Mouse (Mus musculus): ENCODE results near the gene Phf21a. TPM values are rescaled to one million over a fixed set of nuclear protein-coding genes. Genes with fewer than 3 reads are reported as not detected.

Gene Phf21a
- total and polyA plus RNA-seq, 2 experiments from 2014 or later = 31.7 to 41.3 TPM

- no peaks in the 10 kb centered on the region for H3K9me3 ChIP-seq (ENCODE audit: low read length)
- DNase-seq (ENCODE audit: low spot score) (peak; percentile 94), ATAC-seq (ENCODE audit: low FRiP score) (peak; percentile 44; the same call in 1 of the 2 replicates)
- H3K27ac ChIP-seq (ENCODE audit: low read depth, low read length) = peak overlapping the region; percentile 53
- no peaks in the 10 kb centered on the region for H3K4me1 ChIP-seq (ENCODE audit: insufficient read depth, low read length)
- peak overlapping the region; percentile 60 for H3K4me2 ChIP-seq (ENCODE audit: low read depth, low read length, poor library complexity, severe bottlenecking)
- WGBS = 1% methylated on average over 38 of the region's 38 CpGs
- H3K9ac ChIP-seq (replicated peaks; ENCODE audit: low read length, poor library complexity, severe bottlenecking) = peak overlapping the region; percentile 20; the same call in 1 of the 2 replicates
- no peaks in the 10 kb centered on the region for H3K27me3 ChIP-seq (ENCODE audit: insufficient read depth, low read length)
- TF ChIP-seq CTCF (IDR thresholded peaks at IDR 0.05) = no peak
- H3K36me3 ChIP-seq (ENCODE audit: insufficient read depth, low read length) = no peaks in the 10 kb centered on the region
- peak overlapping the region; percentile 31 for H3K4me3 ChIP-seq (ENCODE audit: low read depth, low read length)
Measured at GRCm38 (mm10) chr2:92055101-92055813, 37.7 kb upstream of the Phf21a start.

GRCm38 (mm10) chr2:92055831-92056236, 37.1 kb upstream of the Phf21a start:
- Histone ChIP-seq H3K27me3 (ENCODE audit: insufficient read depth, low read length) (no peaks in the 10 kb centered on the region), H3K36me3 (ENCODE audit: insufficient read depth, low read length) (no peaks in the 10 kb centered on the region), H3K4me1 (ENCODE audit: insufficient read depth, low read length) (no peaks in the 10 kb centered on the region), H3K4me2 (ENCODE audit: low read depth, low read length, poor library complexity, severe bottlenecking) (peak overlapping the region; percentile 60), H3K27ac (ENCODE audit: low read depth, low read length) (peak overlapping the region; percentile 53), H3K9ac (replicated peaks; ENCODE audit: low read length, poor library complexity, severe bottlenecking) (peak overlapping the region; percentile 20; the same call in 1 of the 2 replicates), H3K4me3 (ENCODE audit: low read depth, low read length) (peak overlapping the region; percentile 31), H3K9me3 (ENCODE audit: low read length) (no peaks in the 10 kb centered on the region)
- DNase-seq (ENCODE audit: low spot score) = peak; percentile 87
- peak; percentile 77 for TF ChIP-seq CTCF (IDR thresholded peaks at IDR 0.05)
- 3% methylated on average over 14 of the region's 14 CpGs for WGBS
- ATAC-seq (ENCODE audit: low FRiP score) = peak; percentile 55

- no peaks in the 10 kb centered on the region for H3K4me1 ChIP-seq (ENCODE audit: insufficient read depth, low read length)
- TF ChIP-seq CTCF (IDR thresholded peaks at IDR 0.05) = no peak
- H3K27me3 ChIP-seq (ENCODE audit: insufficient read depth, low read length) = no peaks in the 10 kb centered on the region
- H3K4me3 ChIP-seq (ENCODE audit: low read depth, low read length) = no peak overlapping the region
- no peak overlapping the region for H3K4me2 ChIP-seq (ENCODE audit: low read depth, low read length, poor library complexity, severe bottlenecking)
- no peak overlapping the region for H3K27ac ChIP-seq (ENCODE audit: low read depth, low read length)
- no peak for DNase-seq (ENCODE audit: low spot score)
- no peaks in the 10 kb centered on the region for H3K36me3 ChIP-seq (ENCODE audit: insufficient read depth, low read length)
- no peak for ATAC-seq (ENCODE audit: low FRiP score)
- no peak overlapping the region for H3K9ac ChIP-seq (replicated peaks; ENCODE audit: low read length, poor library complexity, severe bottlenecking)
- WGBS = 84% methylated on average over 13 of the region's 13 CpGs
- H3K9me3 ChIP-seq (ENCODE audit: low read length) = no peaks in the 10 kb centered on the region
Measured at GRCm38 (mm10) chr2:92056760-92057159, 36.2 kb upstream of the Phf21a start.

GRCm38 (mm10) chr2:92058469-92058868, 34.4 kb upstream of the Phf21a start:
- peak; percentile 97 for TF ChIP-seq CTCF (IDR thresholded peaks at IDR 0.05)

GRCm38 (mm10) chr2:92058936-92059335, 34.0 kb upstream of the Phf21a start:
- ATAC-seq (ENCODE audit: low FRiP score) = no peak

More at GRCm38 (mm10) chr2:92058469-92058868, 34.4 kb upstream of the Phf21a start:
- Histone ChIP-seq H3K4me3 (ENCODE audit: low read depth, low read length) (peak overlapping the region; percentile 76), H3K4me1 (ENCODE audit: insufficient read depth, low read length) (no peaks in the 10 kb centered on the region), H3K9me3 (ENCODE audit: low read length) (no peaks in the 10 kb centered on the region), H3K27me3 (ENCODE audit: insufficient read depth, low read length) (no peaks in the 10 kb centered on the region), H3K27ac (ENCODE audit: low read depth, low read length) (peak overlapping the region; percentile 95), H3K36me3 (ENCODE audit: insufficient read depth, low read length) (no peaks in the 10 kb centered on the region), H3K4me2 (ENCODE audit: low read depth, low read length, poor library complexity, severe bottlenecking) (peak overlapping the region; percentile 74), H3K9ac (replicated peaks; ENCODE audit: low read length, poor library complexity, severe bottlenecking) (peak overlapping the region; percentile 93)
- peak; percentile 57 for ATAC-seq (ENCODE audit: low FRiP score)
- DNase-seq (ENCODE audit: low spot score) = peak; percentile 94
- WGBS = under 1% methylated on average over 29 of the region's 29 CpGs

More at GRCm38 (mm10) chr2:92058936-92059335, 34.0 kb upstream of the Phf21a start:
- Histone ChIP-seq H3K4me2 (ENCODE audit: low read depth, low read length, poor library complexity, severe bottlenecking) (peak overlapping the region; percentile 74), H3K4me3 (ENCODE audit: low read depth, low read length) (peak overlapping the region; percentile 76), H3K4me1 (ENCODE audit: insufficient read depth, low read length) (no peaks in the 10 kb centered on the region), H3K27ac (ENCODE audit: low read depth, low read length) (peak overlapping the region; percentile 95), H3K36me3 (ENCODE audit: insufficient read depth, low read length) (no peaks in the 10 kb centered on the region), H3K27me3 (ENCODE audit: insufficient read depth, low read length) (no peaks in the 10 kb centered on the region), H3K9me3 (ENCODE audit: low read length) (no peaks in the 10 kb centered on the region), H3K9ac (replicated peaks; ENCODE audit: low read length, poor library complexity, severe bottlenecking) (peak overlapping the region; percentile 93)
- 2% methylated on average over 11 of the region's 11 CpGs for WGBS
- DNase-seq (ENCODE audit: low spot score) = peak; percentile 22
- TF ChIP-seq CTCF (IDR thresholded peaks at IDR 0.05) = no peak
